Mouse (Mus musculus) midbrain, embryonic 13.5 days (tissue): ENCODE data around the gene Tbc1d10a. TPM values are rescaled to one million over a fixed set of nuclear protein-coding genes. Genes with fewer than 3 reads are reported as not detected.

Experiments used
- ATAC-seq: fragments of 200-750 bp; cut with Nextera tagmentation; 2 replicates; pipeline ENCODE4 v1.8.0; 2017; ENCODE audit warnings: mild to moderate bottlenecking, moderate TSS enrichment, moderate library complexity
- H3K27ac ChIP-seq: fragments of 300-500 bp; sonication (generic); 2 replicates; pipeline ENCODE4 v1.5.1; 2015; ENCODE audit warnings: inconsistent platforms, mild to moderate bottlenecking, moderate library complexity
- H3K27me3 ChIP-seq: fragments of 300-500 bp; sonication (generic); 2 replicates; pipeline ENCODE4 v1.6.1; 2015; ENCODE audit warnings: mild to moderate bottlenecking, inconsistent platforms
- H3K36me3 ChIP-seq: fragments of 300-500 bp; sonication (generic); 2 replicates; pipeline ENCODE4 v1.6.1; 2015; ENCODE audit warnings: mild to moderate bottlenecking, inconsistent platforms
- H3K4me1 ChIP-seq: fragments of 300-500 bp; sonication (generic); replicated peaks from 2 replicates; pipeline ENCODE4 v1.6.1; 2015; ENCODE audit warnings: inconsistent platforms
- H3K4me2 ChIP-seq: fragments of 300-500 bp; sonication (generic); replicated peaks from 2 replicates; pipeline ENCODE4 v1.6.1; 2015; ENCODE audit warnings: moderate library complexity, mild to moderate bottlenecking, inconsistent platforms
- H3K4me3 ChIP-seq: fragments of 300-500 bp; sonication (generic); replicated peaks from 2 replicates; pipeline ENCODE4 v1.5.1; 2015; ENCODE audit warnings: mild to moderate bottlenecking, inconsistent platforms
- H3K9ac ChIP-seq: fragments of 300-500 bp; sonication (generic); replicated peaks from 2 replicates; pipeline ENCODE4 v1.6.1; 2015; ENCODE audit warnings: mild to moderate bottlenecking, inconsistent platforms
- H3K9me3 ChIP-seq: fragments of 300-500 bp; sonication (generic); 2 replicates; pipeline ENCODE4 v1.6.1; 2016; ENCODE audit warnings: mild to moderate bottlenecking, inconsistent platforms
- WGBS: fragments of 180-500 bp; shearing (Covaris S2); methylation state at CpG from one replicate; pipeline ENCODE4 v1.1.7; 2015; 5-methylcytosine and 5-hydroxymethylcytosine counted together
- polyA plus RNA-seq: library from polyadenylated mRNA; unstranded; fragments of >200 nt; fragmentation: Nextera tagmentation; extraction: Ambion mirVana; gene quantifications from 2 replicates; pipeline ENCODE4 v1.2.1, GENCODE M21; 2015

The Tbc1d10a gene
- polyA plus RNA-seq, 1 experiment from 2014 or later: 24.6 TPM

GRCm38 (mm10) chr11:4219908-4220307, 33.3 kb downstream of the Tbc1d10a start:
- H3K4me2 ChIP-seq: no peak overlapping the region
- WGBS: 69% methylated on average over 9 of the region's 9 CpGs
- ATAC-seq: no peak
- H3K27ac ChIP-seq: no peak overlapping the region
- H3K4me1 ChIP-seq: peaks cover 9% of the 10 kb centered on the region
- no peak overlapping the region for H3K4me3 ChIP-seq
- no peak overlapping the region for H3K9ac ChIP-seq
- peaks cover 4% of the 10 kb centered on the region for H3K9me3 ChIP-seq
- peaks cover 33% of the 10 kb centered on the region for H3K27me3 ChIP-seq
- peaks cover 14% of the 10 kb centered on the region for H3K36me3 ChIP-seq

GRCm38 (mm10) chr11:4220443-4221400, 34.1 kb downstream of the Tbc1d10a start:
- H3K36me3 ChIP-seq: peaks cover 5% of the 10 kb centered on the region
- 46% methylated on average over 28 of the region's 28 CpGs for WGBS
- peaks cover 33% of the 10 kb centered on the region for H3K27me3 ChIP-seq
- H3K27ac ChIP-seq: no peak overlapping the region
- H3K4me1 ChIP-seq: peaks cover 9% of the 10 kb centered on the region
- H3K9me3 ChIP-seq: peaks cover 4% of the 10 kb centered on the region
- H3K9ac ChIP-seq: no peak overlapping the region
- H3K4me3 ChIP-seq: no peak overlapping the region
- no peak for ATAC-seq
- H3K4me2 ChIP-seq: no peak overlapping the region

- WGBS: 75% methylated on average over 17 of the region's 17 CpGs
- H3K4me2 ChIP-seq: no peak overlapping the region
- H3K9me3 ChIP-seq: peaks cover 4% of the 10 kb centered on the region
- H3K4me1 ChIP-seq: peaks cover 9% of the 10 kb centered on the region
- peaks cover 32% of the 10 kb centered on the region for H3K27me3 ChIP-seq
- no peak overlapping the region for H3K9ac ChIP-seq
- no peaks in the 10 kb centered on the region for H3K36me3 ChIP-seq
- H3K4me3 ChIP-seq: no peak overlapping the region
- no peak overlapping the region for H3K27ac ChIP-seq
- no peak for ATAC-seq
These were observed 35.7 kb downstream of the Tbc1d10a start for GRCm38 (mm10) chr11:4222046-4222950.

- no peak for ATAC-seq
- Histone ChIP-seq H3K27me3 (peaks cover 19% of the 10 kb centered on the region), H3K9ac (no peak overlapping the region), H3K4me1 (peaks cover 2% of the 10 kb centered on the region; the same call in 1 of the 2 replicates), H3K9me3 (no peaks in the 10 kb centered on the region), H3K4me2 (no peak overlapping the region), H3K4me3 (no peak overlapping the region), H3K27ac (no peak overlapping the region), H3K36me3 (no peaks in the 10 kb centered on the region)
- 25% methylated on average over 6 of the region's 7 CpGs for WGBS
These were observed 37.0 kb downstream of the Tbc1d10a start for GRCm38 (mm10) chr11:4223393-4224188.

- H3K4me2 ChIP-seq: no peak overlapping the region
- H3K27ac ChIP-seq: no peak overlapping the region
- WGBS: 56% methylated on average over 2 of the region's 2 CpGs
- no peaks in the 10 kb centered on the region for H3K36me3 ChIP-seq
- H3K4me1 ChIP-seq: 0 out of 2 replicates have a peak, but pooled peaks cover 4% of the 10 kb centered on the region
- H3K9ac ChIP-seq: no peak overlapping the region
- no peak overlapping the region for H3K4me3 ChIP-seq
- peaks cover 13% of the 10 kb centered on the region for H3K27me3 ChIP-seq
- H3K9me3 ChIP-seq: no peaks in the 10 kb centered on the region
- ATAC-seq: no peak
These were observed 37.6 kb downstream of the Tbc1d10a start for GRCm38 (mm10) chr11:4224223-4224622.

- Histone ChIP-seq H3K4me2 (no peak overlapping the region), H3K27me3 (no peaks in the 10 kb centered on the region), H3K4me1 (0 out of 2 replicates have a peak, but pooled peaks cover 4% of the 10 kb centered on the region), H3K36me3 (no peaks in the 10 kb centered on the region), H3K4me3 (no peak overlapping the region), H3K27ac (no peak overlapping the region), H3K9me3 (no peaks in the 10 kb centered on the region), H3K9ac (no peak overlapping the region)
- no peak for ATAC-seq
- 81% methylated on average over 5 of the region's 5 CpGs for WGBS
These were observed 40.2 kb downstream of the Tbc1d10a start for GRCm38 (mm10) chr11:4226569-4227325.

- Histone ChIP-seq H3K4me3 (no peak overlapping the region), H3K27me3 (no peaks in the 10 kb centered on the region), H3K4me2 (no peak overlapping the region), H3K9me3 (no peaks in the 10 kb centered on the region), H3K9ac (no peak overlapping the region), H3K36me3 (no peaks in the 10 kb centered on the region), H3K27ac (no peak overlapping the region), H3K4me1 (0 out of 2 replicates have a peak, but pooled peaks cover 4% of the 10 kb centered on the region)
- ATAC-seq: no peak
- WGBS: 57% methylated on average over 8 of the region's 8 CpGs
These were observed 41.9 kb downstream of the Tbc1d10a start for GRCm38 (mm10) chr11:4228463-4228862.

- ATAC-seq: no peak
These were observed 43.3 kb downstream of the Tbc1d10a start for GRCm38 (mm10) chr11:4229841-4230240.

GRCm38 (mm10) chr11:4231435-4231834, 44.8 kb downstream of the Tbc1d10a start:
- no peak for ATAC-seq
- Histone ChIP-seq H3K4me1 (0 out of 2 replicates have a peak, but pooled peaks cover 4% of the 10 kb centered on the region), H3K9me3 (no peaks in the 10 kb centered on the region), H3K4me3 (no peak overlapping the region), H3K27me3 (no peaks in the 10 kb centered on the region), H3K36me3 (no peaks in the 10 kb centered on the region), H3K27ac (no peak overlapping the region), H3K9ac (no peak overlapping the region), H3K4me2 (no peak overlapping the region)
- 98% methylated on average over 2 of the region's 2 CpGs for WGBS

More at GRCm38 (mm10) chr11:4229841-4230240, 43.3 kb downstream of the Tbc1d10a start:
- no peak overlapping the region for H3K27ac ChIP-seq
- H3K36me3 ChIP-seq: no peaks in the 10 kb centered on the region
- H3K9ac ChIP-seq: no peak overlapping the region
- no peaks in the 10 kb centered on the region for H3K9me3 ChIP-seq
- H3K4me1 ChIP-seq: 0 out of 2 replicates have a peak, but pooled peaks cover 4% of the 10 kb centered on the region
- WGBS: 75% methylated on average over 4 of the region's 4 CpGs
- no peaks in the 10 kb centered on the region for H3K27me3 ChIP-seq
- H3K4me3 ChIP-seq: no peak overlapping the region
- no peak overlapping the region for H3K4me2 ChIP-seq

GRCm38 (mm10) chr11:4232644-4233043, 46.1 kb downstream of the Tbc1d10a start:
- 0 out of 2 replicates have a peak, but pooled peaks cover 4% of the 10 kb centered on the region for H3K4me1 ChIP-seq
- no peak overlapping the region for H3K4me2 ChIP-seq
- H3K4me3 ChIP-seq: no peak overlapping the region
- no peaks in the 10 kb centered on the region for H3K9me3 ChIP-seq
- WGBS: 70% methylated on average over 12 of the region's 12 CpGs
- H3K9ac ChIP-seq: no peak overlapping the region
- H3K27me3 ChIP-seq: no peaks in the 10 kb centered on the region
- no peaks in the 10 kb centered on the region for H3K36me3 ChIP-seq
- no peak for ATAC-seq
- H3K27ac ChIP-seq: no peak overlapping the region
